ENCODE assay signal across 8 mouse cellular contexts in genomic region chr1:59967291-59967690, GRCm38 (mm10). TPM values are rescaled to one million over a fixed set of nuclear protein-coding genes. Genes with fewer than 3 reads are reported as not detected.
DNase-seq lines count a peak whose midpoint lies in the region; ATAC-seq and TF ChIP-seq lines count a peak whose summit lies in the region.

No protein-coding gene starts in this region.

- 93% methylated on average over 4 of the region's 4 CpGs for whole genome bisulfite sequencing in thymus, adult 2 months
- 90% methylated on average over 4 of the region's 4 CpGs for WGBS in midbrain, embryonic 11.5 days

- H3K9me3 ChIP-seq in midbrain, embryonic 11.5 days (ENCODE audit: control insufficient read depth, low read length) = no peaks in the 10 kb centered on the region

- no peak overlapping the region for H3K9ac ChIP-seq in midbrain, embryonic 11.5 days (ENCODE audit: low read length)

- H3K4me3 ChIP-seq in thymus, adult 2 months (ENCODE audit: control insufficient read depth, insufficient read depth, low read length) = no peak overlapping the region
- H3K4me3 ChIP-seq in midbrain, embryonic 11.5 days (ENCODE audit: low read depth, low read length) = no peak overlapping the region

- no peak overlapping the region for H3K4me2 ChIP-seq in midbrain, embryonic 11.5 days

- no peaks in the 10 kb centered on the region for H3K27me3 ChIP-seq in thymus, adult 2 months (ENCODE audit: control insufficient read depth, insufficient read depth, low read length)
- no peaks in the 10 kb centered on the region for H3K27me3 ChIP-seq in midbrain, embryonic 11.5 days (ENCODE audit: control insufficient read depth, insufficient read depth, low read length)

- H3K36me3 ChIP-seq in thymus, adult 2 months (ENCODE audit: control insufficient read depth, insufficient read depth, low read length) = peaks cover 6% of the 10 kb centered on the region; the same call in 1 of the 2 replicates
- peaks cover 5% of the 10 kb centered on the region; the same call in 1 of the 2 replicates for H3K36me3 ChIP-seq in midbrain, embryonic 11.5 days (ENCODE audit: control insufficient read depth, insufficient read depth, low read length)

- no peaks in the 10 kb centered on the region for H3K4me1 ChIP-seq in thymus, adult 2 months (replicated peaks; ENCODE audit: control insufficient read depth, insufficient read depth, low read length)
- no peaks in the 10 kb centered on the region for H3K4me1 ChIP-seq in midbrain, embryonic 11.5 days (ENCODE audit: control insufficient read depth, insufficient read depth, low read length)

- no peak for TF ChIP-seq POLR2A in thymus, adult 2 months (IDR thresholded peaks at IDR 0.05; ENCODE audit: control insufficient read depth, extremely low read depth, insufficient read depth, low read length, poor library complexity)

- no peak overlapping the region for H3K27ac ChIP-seq in thymus, adult 2 months (ENCODE audit: control insufficient read depth, insufficient read depth, low read length)
- H3K27ac ChIP-seq in midbrain, embryonic 11.5 days (ENCODE audit: low read depth, low read length) = no peak overlapping the region

- peak; percentile 9 for DNase-seq in gastrocnemius, postnatal 10 days
- no peak for DNase-seq in gastrocnemius, postnatal 4 days (ENCODE audit: low spot score in 2 of 2)
- peak; percentile 36 for DNase-seq in thymus, adult 2 months
- no peak for DNase-seq in thymus, adult 18-20 months
- peak; percentile 4 for DNase-seq in embryo, embryonic 9.5 days (ENCODE audit: extremely low spot score)
- DNase-seq in midbrain, embryonic 11.5 days (ENCODE audit: low spot score, missing footprints) = no peak
- no peak for DNase-seq in left cerebral cortex, postnatal 25 days (ENCODE audit: low spot score in 2 of 2)

- peak; percentile 58; the same call in 1 of the 2 replicates for ATAC-seq in megakaryocyte progenitor cell, adult 5-6 weeks (replicated peaks; ENCODE audit: poor library complexity)
- no peak for ATAC-seq in midbrain, embryonic 11.5 days (ENCODE audit: low FRiP score)

- intact Hi-C loops in left cerebral cortex, postnatal 25 days (cut with DNase I) = no loop called here

- TF ChIP-seq CTCF in thymus, adult 2 months (IDR thresholded peaks at IDR 0.05; ENCODE audit: borderline replicate concordance, control insufficient read depth, extremely low read depth, insufficient read depth, low read length, poor library complexity) = no peak

RNA-seq across cellular contexts. Expression of gene Fam117b, which starts 54.5 kb away (rescaled TPM):
- total RNA-seq in gastrocnemius, postnatal 10 days (2021) = 1 to 10 TPM; 7.9 to 8.8 TPM
- total RNA-seq in gastrocnemius, postnatal 4 days (2021) = 10 to 100 TPM in 1 of 2 experiments, 1 to 10 TPM in 1; 9.8 to 10.6 TPM
- polyA plus RNA-seq in thymus, adult 2 months (2012; rRNA removed) = 9.7 and 13.2 TPM in 2 replicates
- 23.7 and 24.5 TPM in 2 replicates for total RNA-seq in megakaryocyte progenitor cell, adult 5-6 weeks (2015)
- 21.2 and 24.4 TPM in 2 replicates for total RNA-seq in megakaryocyte progenitor cell, adult 5-6 weeks (2017)
- 14.6 and 17.6 TPM in 2 replicates for polyA plus RNA-seq in midbrain, embryonic 11.5 days (2014; fragmentation: Nextera tagmentation; extraction: Ambion mirVana)
- 10 to 100 TPM; 51.1 to 51.5 TPM for total RNA-seq in left cerebral cortex, postnatal 25 days (2021)

Comparison
In these comparisons a context has a peak if more than half of its experiments do, and no peak if none do; other contexts are left out.
1. DNase-seq: peak in gastrocnemius, postnatal 10 days (single experiment), thymus, adult 2 months (single experiment) and embryo, embryonic 9.5 days (single experiment); none in gastrocnemius, postnatal 4 days (0 of 2), thymus, adult 18-20 months (0 of 2), midbrain, embryonic 11.5 days (single experiment) and left cerebral cortex, postnatal 25 days (0 of 2).